Mouse (Mus musculus): Measurements from ENCODE around the gene Agbl4.

The Agbl4 gene

DNA sequence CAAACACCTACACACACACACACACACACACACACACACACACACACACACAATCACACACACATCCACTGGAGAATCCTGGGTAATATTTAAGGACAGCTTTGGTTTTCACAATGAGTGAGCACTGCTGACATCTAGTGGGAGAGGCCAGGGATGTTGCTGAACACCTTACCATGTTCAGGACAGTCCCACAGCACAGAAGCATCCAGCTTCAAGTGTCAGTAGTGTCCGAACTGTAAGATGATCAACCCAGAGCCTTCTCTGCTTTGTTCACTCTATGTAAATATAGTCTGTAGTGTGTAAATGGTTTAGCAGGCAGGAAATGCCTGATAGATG lies 1248.3 kb downstream of the Agbl4 start:
- no peak for DNase-seq (ENCODE audit: low read depth, low spot score)

DNA sequence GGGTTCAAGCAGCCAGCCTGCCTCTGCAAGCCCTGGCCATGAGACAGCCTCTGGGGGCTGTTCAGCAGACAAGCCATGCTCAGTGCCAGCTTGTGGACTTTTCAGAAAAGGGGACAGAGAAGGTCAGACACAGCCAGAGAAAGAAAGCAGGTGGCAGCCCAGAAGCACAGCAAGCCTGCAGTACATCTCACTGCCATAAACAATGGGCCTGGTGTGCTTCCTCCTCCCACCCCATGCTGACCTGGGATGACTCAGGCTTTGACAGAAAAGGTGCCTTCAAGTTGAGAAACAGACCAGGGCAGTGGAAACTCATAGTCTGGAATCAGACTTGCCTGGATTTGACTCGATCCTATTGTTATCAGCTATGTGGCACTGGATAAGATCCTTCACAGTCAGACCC lies 1256.0 kb downstream of the Agbl4 start:
- no peak for DNase-seq (ENCODE audit: low read depth, low spot score)

GRCm38 (mm10) chr4:111663730-111664129 lies 1266.3 kb downstream of the Agbl4 start:
- no peak for DNase-seq (ENCODE audit: low read depth, low spot score)

- no peak for DNase-seq (ENCODE audit: low read depth, low spot score)
Measured at GRCm38 (mm10) chr4:111664146-111664545, 1266.7 kb downstream of the Agbl4 start.

DNA sequence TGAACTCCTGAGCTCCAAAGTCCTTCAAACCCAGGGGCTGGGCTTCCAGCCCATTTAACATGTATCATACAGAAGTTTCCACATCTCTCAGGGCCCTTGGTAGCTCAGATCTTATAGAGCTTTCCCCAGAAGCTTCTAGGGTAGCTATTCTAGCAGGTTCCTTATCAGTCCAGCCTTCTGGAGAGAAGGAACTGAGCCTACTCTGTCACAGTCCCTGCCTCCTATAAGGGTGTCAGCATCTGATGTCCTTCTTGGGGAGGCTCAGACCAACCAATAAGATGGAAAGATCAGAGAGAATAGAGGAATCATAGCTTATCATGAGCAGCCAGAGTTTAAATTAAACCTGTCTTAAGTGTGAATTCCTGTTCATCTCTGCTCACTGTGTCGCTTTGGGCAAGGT lies 1269.3 kb downstream of the Agbl4 start:
- no peak for DNase-seq (ENCODE audit: low read depth, low spot score)

DNA sequence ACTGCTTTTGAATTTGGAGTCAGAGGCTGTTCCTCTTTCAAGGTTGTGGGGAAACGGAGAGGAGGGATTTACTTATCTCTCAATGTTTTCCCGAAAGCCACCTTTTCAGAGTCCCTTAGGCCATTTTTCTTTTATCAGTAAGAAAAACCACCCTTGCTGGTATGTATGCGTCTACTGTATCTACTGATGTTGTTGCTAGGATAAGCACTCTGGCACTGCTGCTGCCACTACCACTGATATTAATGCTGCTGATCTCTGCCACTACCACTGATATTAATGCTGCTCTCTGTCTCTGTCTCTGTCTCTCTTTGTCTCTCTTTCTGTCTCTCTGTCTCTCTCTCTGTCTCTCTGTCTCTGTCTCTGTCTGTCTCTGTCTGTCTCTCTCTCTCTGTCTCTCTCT lies 1271.9 kb downstream of the Agbl4 start:
- DNase-seq (ENCODE audit: low read depth, low spot score), result no peak

DNA sequence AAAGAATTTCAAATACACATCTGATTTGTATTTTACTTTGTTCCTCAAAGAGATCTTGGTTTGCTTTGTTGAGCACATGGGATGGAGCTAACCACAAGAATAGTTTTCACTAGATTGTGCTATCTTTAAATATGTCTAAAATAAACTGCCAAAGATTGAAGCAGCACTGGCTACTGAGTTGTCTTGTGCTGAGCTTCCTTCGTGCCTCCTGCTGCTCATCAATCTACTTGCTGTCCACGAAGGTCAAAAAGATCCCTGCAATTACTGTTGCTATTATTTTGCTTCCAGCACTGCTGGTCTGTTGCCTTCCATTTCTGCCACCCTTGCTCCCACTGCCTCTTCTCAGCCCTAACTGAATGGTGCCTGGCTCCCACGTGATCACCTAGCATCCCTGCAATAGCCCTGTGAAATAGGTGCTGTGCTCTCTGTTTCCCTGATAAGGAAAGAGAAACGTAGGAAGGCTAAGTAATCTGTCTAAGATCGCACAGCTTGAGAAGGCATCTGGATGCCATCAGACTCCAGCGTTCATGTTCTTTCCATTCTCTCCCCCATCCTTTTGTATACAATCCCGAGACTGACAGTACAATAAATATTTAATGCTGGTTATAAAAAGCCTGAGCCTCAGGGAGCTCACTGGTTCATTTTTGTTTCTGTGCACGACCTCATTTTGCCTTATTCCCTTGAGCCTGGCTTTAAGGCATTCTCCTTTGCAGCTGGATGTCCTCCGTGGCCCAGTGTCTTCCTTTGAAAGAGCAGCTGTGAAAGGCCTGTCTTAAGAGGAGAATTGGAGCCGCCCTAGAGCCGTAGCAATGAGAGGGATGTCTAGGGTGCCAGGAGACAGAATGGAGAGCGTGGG lies 1273.3 kb downstream of the Agbl4 start:
- no peak for DNase-seq (ENCODE audit: low read depth, low spot score)

DNA sequence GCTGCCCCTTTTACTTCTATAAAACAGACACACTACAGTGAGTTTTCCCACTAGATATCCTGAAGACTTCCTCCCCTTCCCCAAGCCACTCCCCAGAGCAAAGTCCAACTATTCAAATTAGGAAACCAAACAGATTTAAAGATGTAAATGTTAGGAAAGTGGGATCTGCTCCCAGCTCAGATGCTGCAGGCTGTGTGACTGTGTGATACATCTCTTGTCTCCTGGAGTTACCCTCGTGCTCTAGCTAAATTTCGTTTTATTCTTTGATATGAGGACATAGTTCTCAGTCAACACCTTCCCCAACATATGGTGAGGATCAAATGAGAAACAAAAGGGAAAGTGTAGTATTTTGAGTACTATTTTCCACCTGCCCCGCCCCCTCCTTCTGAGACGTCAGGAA lies 1274.0 kb downstream of the Agbl4 start:
- no peak for DNase-seq (ENCODE audit: low read depth, low spot score)

- DNase-seq (ENCODE audit: low read depth, low spot score), result no peak
Measured at GRCm38 (mm10) chr4:111673904-111674303, 1276.4 kb downstream of the Agbl4 start.

DNA sequence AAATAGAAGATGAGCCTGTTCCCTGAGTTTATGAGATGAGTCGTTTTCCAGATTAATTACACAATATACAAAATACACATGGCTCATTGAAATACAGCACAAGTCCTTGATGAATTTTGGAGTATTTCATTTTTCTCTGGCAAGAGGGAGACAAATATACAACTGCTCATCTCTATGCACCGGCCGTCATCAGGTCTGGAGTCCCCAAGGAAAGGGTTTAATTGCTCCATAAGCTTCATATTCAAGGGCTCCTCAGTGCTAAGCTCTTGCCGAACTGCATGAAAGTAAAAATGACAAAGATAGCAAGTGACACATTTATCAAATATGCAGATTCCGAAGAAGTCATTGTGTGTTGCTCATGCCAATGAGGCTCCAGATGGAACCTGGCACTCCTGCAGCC lies 1284.5 kb downstream of the Agbl4 start:
- DNase-seq (ENCODE audit: low read depth, low spot score), result no peak

- no peak for DNase-seq (ENCODE audit: low read depth, low spot score)
Measured at GRCm38 (mm10) chr4:111682793-111683192, 1285.3 kb downstream of the Agbl4 start.

GRCm38 (mm10) chr4:111683843-111684242 lies 1286.4 kb downstream of the Agbl4 start:
- DNase-seq (ENCODE audit: low read depth, low spot score), result no peak

DNA sequence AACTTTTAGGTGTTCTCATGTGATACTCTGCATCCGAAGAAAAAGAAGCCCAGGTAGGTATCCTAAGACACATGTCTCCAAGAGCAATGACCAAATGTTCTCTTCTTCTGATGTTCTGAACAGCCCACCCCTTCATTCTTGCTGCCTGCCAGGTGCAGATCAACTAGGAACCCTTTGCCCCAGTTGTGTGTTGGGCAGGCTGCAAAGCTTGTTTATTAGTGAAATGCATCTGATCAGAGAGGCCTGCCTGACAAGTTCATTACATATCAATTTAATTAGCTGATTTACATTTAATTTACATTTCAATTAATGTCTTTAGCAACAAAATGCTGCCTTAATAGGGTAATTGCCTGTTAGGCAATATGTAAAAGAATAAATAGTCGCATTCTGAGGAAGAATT lies 1288.5 kb downstream of the Agbl4 start:
- DNase-seq (ENCODE audit: low read depth, low spot score), result no peak

DNA sequence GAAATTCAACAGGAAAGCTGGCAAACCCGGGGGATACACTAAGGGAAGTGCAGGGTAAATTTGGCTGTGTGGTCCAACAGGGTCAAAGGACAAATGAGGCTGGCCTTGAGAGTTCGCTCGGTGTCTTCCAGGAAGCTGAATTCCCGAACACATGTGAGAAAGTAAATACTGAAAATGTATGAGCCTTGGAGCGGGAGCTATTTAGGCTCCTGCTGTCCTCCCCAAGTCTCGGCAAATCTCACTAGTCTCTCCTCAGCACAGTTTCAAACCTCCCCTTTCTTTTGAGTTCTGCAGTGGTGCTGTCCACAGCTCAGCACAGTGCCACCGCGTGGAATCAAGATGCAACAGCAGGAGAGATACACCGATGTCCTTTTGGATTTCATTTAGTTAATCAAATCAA lies 1289.5 kb downstream of the Agbl4 start:
- DNase-seq (ENCODE audit: low read depth, low spot score), result no peak

DNA sequence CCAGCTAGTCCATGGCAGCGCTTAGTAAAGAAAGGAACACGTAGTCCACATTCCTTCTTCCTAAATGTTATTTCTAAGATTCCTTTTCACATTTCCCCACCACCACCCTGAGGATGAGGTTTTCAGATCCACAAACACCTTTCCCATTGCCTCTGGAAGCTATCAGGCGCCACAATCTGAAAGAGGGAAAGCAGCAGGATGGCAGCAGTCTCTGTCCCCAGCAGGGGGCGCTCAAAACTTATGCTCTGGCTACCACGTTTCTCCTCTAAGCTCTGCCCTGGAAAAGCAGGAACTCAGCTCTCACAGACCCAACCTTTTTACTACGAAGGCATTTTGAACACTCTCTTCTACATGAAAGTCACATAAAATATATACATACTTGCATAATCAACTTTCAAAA lies 1290.2 kb downstream of the Agbl4 start:
- no peak for DNase-seq (ENCODE audit: low read depth, low spot score)

- DNase-seq (ENCODE audit: low read depth, low spot score), result no peak
Measured at GRCm38 (mm10) chr4:111691057-111691543, 1293.6 kb downstream of the Agbl4 start.

DNA sequence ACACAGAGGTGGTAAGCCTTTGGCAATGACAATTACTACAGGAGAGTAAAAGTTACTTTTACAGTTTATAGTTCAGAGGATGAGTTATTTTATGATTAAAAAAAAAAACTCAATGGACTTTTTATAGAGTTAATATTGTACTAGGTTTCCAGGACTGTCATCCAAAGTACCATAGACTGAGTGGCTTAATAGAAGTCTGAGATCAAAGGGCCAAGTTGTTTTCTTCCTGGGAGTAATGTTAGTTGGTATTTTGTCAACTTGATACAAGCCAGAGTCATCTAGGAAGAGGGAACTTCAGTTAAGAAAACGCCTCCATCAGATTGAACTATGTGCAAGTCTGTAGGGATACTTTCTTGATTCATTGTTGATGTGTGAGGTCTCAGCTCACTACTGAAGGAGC lies 1303.9 kb downstream of the Agbl4 start:
- DNase-seq (ENCODE audit: low read depth, low spot score), result no peak

- no peak for DNase-seq (ENCODE audit: low read depth, low spot score)
Measured at GRCm38 (mm10) chr4:111704126-111704525, 1306.7 kb downstream of the Agbl4 start.

- DNase-seq (ENCODE audit: low read depth, low spot score), result no peak
Measured at GRCm38 (mm10) chr4:111704975-111705374, 1307.5 kb downstream of the Agbl4 start.

All from brain, embryonic 18.5 days (tissue).